Mouse (Mus musculus) spleen, adult 2 months (tissue): ENCODE measurements around the gene Scgb3a1. TPM values are rescaled to one million over a fixed set of nuclear protein-coding genes. Genes with fewer than 3 reads are reported as not detected.

Experiments used
- DNase-seq, 2 experiments: peaks; one replicate each; pipeline versions ENCODE4 v3.0.0 to v3.0.0-alpha.2; 2012 to 2021; ENCODE audit warnings: low spot score in 2 of 2, low read depth in 1 of 2
- H3K27ac ChIP-seq: fragments of 200-500 bp; 2 replicates; pipeline ENCODE4 v1.5.1; 2012; ENCODE audit warnings: low read length, inconsistent platforms; ENCODE audit not compliant: insufficient read depth
- H3K27me3 ChIP-seq: fragments of 200-500 bp; 2 replicates; pipeline ENCODE4 v1.6.1; 2012; ENCODE audit warnings: mild to moderate bottlenecking, moderate library complexity, low read length, inconsistent platforms; ENCODE audit not compliant: control insufficient read depth, insufficient read depth
- H3K36me3 ChIP-seq: fragments of 200-500 bp; 2 replicates; pipeline ENCODE4 v1.6.1; 2012; ENCODE audit warnings: mild to moderate bottlenecking, low read length, inconsistent platforms; ENCODE audit not compliant: control insufficient read depth, insufficient read depth
- H3K4me1 ChIP-seq: fragments of 200-500 bp; 2 replicates; pipeline ENCODE4 v1.6.1; 2011; ENCODE audit warnings: inconsistent platforms; ENCODE audit not compliant: control insufficient read depth, insufficient read depth, insufficient read length
- H3K4me3 ChIP-seq: fragments of 200-500 bp; 2 replicates; pipeline ENCODE4 v1.5.1; 2011; ENCODE audit warnings: mild to moderate bottlenecking, inconsistent platforms; ENCODE audit not compliant: insufficient read depth, insufficient read length; ENCODE audit errors: extremely low read depth
- CTCF ChIP-seq: fragments of 200-500 bp; IDR thresholded peaks from 2 replicates; pipeline ENCODE4 v1.5.1; 2011; ENCODE audit warnings: mild to moderate bottlenecking, inconsistent platforms; ENCODE audit not compliant: insufficient read depth, insufficient read length, insufficient replicate concordance; ENCODE audit errors: extremely low read depth
- POLR2A ChIP-seq: fragments of 200-500 bp; IDR thresholded peaks from 2 replicates; pipeline ENCODE4 v1.6.1; 2011; ENCODE audit warnings: low read depth, low read length, inconsistent platforms
- WGBS: fragments of 180-500 bp; shearing (Covaris S2); methylation state at CpG from one replicate; pipeline ENCODE4 v1.1.7; 2018; 5-methylcytosine and 5-hydroxymethylcytosine counted together
- polyA plus RNA-seq: library from polyadenylated mRNA; depleted of rRNA; stranded (reverse); fragments of >200 nt; gene quantifications from 2 replicates; pipeline ENCODE4 v1.2.3, GENCODE M21; 2012; rRNA removed

The Scgb3a1 gene
- polyA plus RNA-seq: 0.28 TPM in 1 of 2 replicates, not detected in the other

DNA sequence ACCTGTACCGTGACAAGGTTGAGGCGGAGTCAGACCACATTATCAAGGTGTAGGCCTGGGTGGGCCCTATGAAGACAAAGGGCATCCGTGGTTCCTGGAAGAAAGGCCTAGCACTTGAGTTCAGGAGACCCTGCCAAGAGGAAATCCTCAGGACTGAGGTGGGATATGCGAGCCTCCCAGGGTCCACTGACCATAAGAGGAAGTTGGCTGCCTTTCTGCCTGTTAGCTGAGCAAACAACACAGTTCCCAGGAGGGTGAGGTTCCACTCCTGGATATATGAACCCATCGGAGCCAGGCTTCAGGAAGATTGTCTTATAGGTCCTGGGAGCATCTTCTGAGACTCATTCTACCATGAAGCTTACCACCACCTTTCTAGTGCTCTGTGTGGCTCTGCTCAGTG, at the start of gene Scgb3a1:
Scgb3a1 (plus strand) TSS at position 301 of the 400 bp plus-strand sequence.
- peaks cover 3% of the 10 kb centered on the region; the same call in 1 of the 2 replicates for H3K4me1 ChIP-seq
- H3K4me3 ChIP-seq: no peak within 1 kb of the TSS
- 65% methylated on average over 5 of the region's 5 CpGs for WGBS
- H3K27ac ChIP-seq: no peak within 1 kb of the TSS
- H3K27me3 ChIP-seq: no peaks in the 10 kb centered on the region
- TF ChIP-seq CTCF (no peak), POLR2A (no peak)
- H3K36me3 ChIP-seq: no peaks in the 10 kb centered on the region; the same call in 1 of the 2 replicates
- DNase-seq: no peak

GRCm38 (mm10) chr11:49615856-49616725, 47.3 kb upstream of the Scgb3a1 start:
- DNase-seq: no peak
- H3K27me3 ChIP-seq: no peaks in the 10 kb centered on the region
- WGBS: 79% methylated on average over 10 of the region's 10 CpGs
- no peaks in the 10 kb centered on the region for H3K36me3 ChIP-seq
- no peak overlapping the region for H3K27ac ChIP-seq
- no peaks in the 10 kb centered on the region for H3K4me1 ChIP-seq
- H3K4me3 ChIP-seq: no peak overlapping the region
- no peak for TF ChIP-seq CTCF
- TF ChIP-seq POLR2A: no peak

DNA sequence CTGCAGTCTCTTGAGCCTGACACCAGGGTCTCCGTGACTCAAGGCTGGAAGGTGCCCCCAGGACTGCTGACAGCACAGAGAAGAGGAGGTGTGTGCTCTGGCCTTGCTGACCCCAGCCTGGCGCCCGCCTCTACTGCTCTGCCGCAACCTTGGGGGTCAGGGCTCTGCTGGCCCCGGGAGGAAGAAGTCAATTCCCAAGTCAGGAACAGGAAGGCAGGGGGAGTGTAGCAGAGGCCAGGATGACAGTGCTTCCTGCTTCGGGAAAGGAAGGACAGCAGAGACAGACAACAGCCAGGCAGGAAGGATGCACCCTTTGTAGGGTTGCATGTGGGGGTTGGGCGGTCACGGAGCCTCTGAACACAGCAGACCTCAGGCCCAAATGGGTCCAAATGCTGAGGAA, 44.9 kb upstream of the Scgb3a1 start:
- no peak for DNase-seq
- Histone ChIP-seq H3K4me1 (no peaks in the 10 kb centered on the region), H3K4me3 (no peak overlapping the region), H3K27ac (no peak overlapping the region), H3K36me3 (no peaks in the 10 kb centered on the region), H3K27me3 (no peaks in the 10 kb centered on the region)
- WGBS: 68% methylated on average over 8 of the region's 8 CpGs
- TF ChIP-seq CTCF: no peak
- TF ChIP-seq POLR2A: no peak

DNA sequence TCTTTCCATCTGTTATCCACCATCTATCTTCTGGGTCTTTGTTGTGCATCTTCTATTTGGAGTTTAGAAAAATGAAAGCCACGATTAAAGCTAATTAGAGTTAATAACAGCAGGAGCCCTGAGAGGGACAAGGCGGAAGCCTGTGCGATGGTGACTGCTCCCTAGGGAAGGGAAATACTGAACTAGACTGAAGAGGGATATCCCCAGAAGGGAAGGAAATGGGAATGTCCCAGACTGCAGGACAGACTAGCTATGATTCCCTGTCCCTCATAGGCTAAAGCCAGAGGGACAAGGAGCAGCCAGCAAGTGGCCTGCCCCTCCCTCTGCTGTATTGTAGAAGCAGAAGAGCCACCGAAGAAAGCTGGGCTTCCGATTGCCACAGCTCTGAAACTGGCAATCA, 41.5 kb upstream of the Scgb3a1 start:
- no peaks in the 10 kb centered on the region for H3K4me1 ChIP-seq
- no peak overlapping the region for H3K27ac ChIP-seq
- H3K27me3 ChIP-seq: no peaks in the 10 kb centered on the region
- no peaks in the 10 kb centered on the region for H3K36me3 ChIP-seq
- no peak overlapping the region for H3K4me3 ChIP-seq
- TF ChIP-seq CTCF (no peak), POLR2A (no peak)
- DNase-seq: no peak
- 83% methylated on average over 5 of the region's 5 CpGs for WGBS

DNA sequence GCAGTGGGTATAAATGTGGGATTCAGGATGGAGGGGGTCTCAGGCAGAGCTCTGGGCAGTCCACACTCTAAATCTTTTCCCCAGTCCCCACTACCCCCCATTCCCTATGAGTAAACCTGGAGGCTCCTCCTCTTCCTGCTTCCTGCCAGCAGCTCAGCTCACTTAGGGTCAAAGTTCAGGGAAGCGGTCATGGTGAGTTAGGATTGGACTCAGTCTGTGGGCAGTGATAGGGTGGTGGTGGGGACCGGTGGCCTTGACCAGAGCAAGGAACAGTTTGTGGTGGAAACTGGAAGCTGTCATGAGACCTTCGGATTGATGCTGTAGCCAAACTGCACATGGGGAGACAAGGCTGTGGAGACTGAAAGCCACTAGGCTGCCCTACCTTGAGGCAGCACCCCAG, 39.3 kb upstream of the Scgb3a1 start:
- H3K27ac ChIP-seq: no peak overlapping the region
- H3K36me3 ChIP-seq: no peaks in the 10 kb centered on the region
- no peaks in the 10 kb centered on the region for H3K4me1 ChIP-seq
- TF ChIP-seq POLR2A (no peak), CTCF (no peak)
- WGBS: 90% methylated on average over 3 of the region's 3 CpGs
- no peak for DNase-seq
- H3K4me3 ChIP-seq: no peak overlapping the region
- H3K27me3 ChIP-seq: no peaks in the 10 kb centered on the region

- H3K4me3 ChIP-seq: no peak overlapping the region
- 81% methylated on average over 15 of the region's 15 CpGs for WGBS
- no peaks in the 10 kb centered on the region for H3K4me1 ChIP-seq
- TF ChIP-seq CTCF (no peak), POLR2A (no peak)
- DNase-seq: no peak
- no peak overlapping the region for H3K27ac ChIP-seq
- H3K36me3 ChIP-seq: no peaks in the 10 kb centered on the region
- H3K27me3 ChIP-seq: no peaks in the 10 kb centered on the region
Observed at GRCm38 (mm10) chr11:49625863-49626262, 37.5 kb upstream of the Scgb3a1 start.

DNA sequence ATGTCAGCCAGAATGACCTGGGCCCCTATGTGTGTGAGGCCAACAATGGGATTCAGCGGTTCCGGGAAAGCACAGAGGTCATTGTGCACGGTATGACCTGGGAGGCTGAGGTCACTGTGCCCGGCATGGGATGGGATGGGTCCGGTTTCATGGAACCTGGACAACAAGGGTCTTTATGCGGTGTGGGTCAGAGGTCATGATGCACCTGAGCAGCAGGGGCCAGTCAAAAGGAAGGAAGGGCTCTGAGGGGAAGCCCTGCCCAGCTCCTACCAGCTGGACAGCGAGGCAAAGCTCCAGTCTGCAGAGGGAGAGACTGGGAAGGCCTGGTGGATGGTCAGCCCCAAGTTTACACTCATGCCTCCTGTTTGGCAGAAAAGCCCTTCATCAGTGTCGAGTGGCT, 36.7 kb upstream of the Scgb3a1 start:
- Histone ChIP-seq H3K36me3 (no peaks in the 10 kb centered on the region), H3K4me1 (no peaks in the 10 kb centered on the region), H3K27me3 (no peaks in the 10 kb centered on the region), H3K4me3 (no peak overlapping the region), H3K27ac (no peak overlapping the region)
- WGBS: 92% methylated on average over 8 of the region's 8 CpGs
- TF ChIP-seq POLR2A (no peak), CTCF (no peak)
- DNase-seq: no peak
